Mouse (Mus musculus) B cell, adult 2 months (primary cell): ENCODE measurements around the gene Lyrm9.
A peak's percentile ranks its signal among the peaks of the same experiment; 100 is the strongest.

Experiments
- DNase-seq, 2 experiments: peaks; one replicate each; pipeline ENCODE4 v3.0.0; 2022

Gene Lyrm9

GRCm38 (mm10) chr11:78826442-78827013 is at the start of gene Lyrm9:
Gene Lyrm9, plus strand, starts transcription at chr11:78826584.
- peak; percentile 98 to 99 for DNase-seq

GRCm38 (mm10) chr11:78777851-78778680 is 48.3 kb upstream of the Lyrm9 start:
- no peak for DNase-seq

- no peak for DNase-seq
Measured at GRCm38 (mm10) chr11:78780002-78780401, 46.4 kb upstream of the Lyrm9 start.

- no peak for DNase-seq
Measured at GRCm38 (mm10) chr11:78780571-78780970, 45.8 kb upstream of the Lyrm9 start.

GRCm38 (mm10) chr11:78782326-78782725 is 44.1 kb upstream of the Lyrm9 start:
- no peak for DNase-seq

- no peak for DNase-seq
Measured at GRCm38 (mm10) chr11:78782791-78783347, 43.5 kb upstream of the Lyrm9 start.

GRCm38 (mm10) chr11:78786013-78786431 is 40.4 kb upstream of the Lyrm9 start:
- DNase-seq = no peak

- no peak for DNase-seq
Measured at GRCm38 (mm10) chr11:78789370-78790060, 36.9 kb upstream of the Lyrm9 start.

GRCm38 (mm10) chr11:78791582-78791981 is 34.8 kb upstream of the Lyrm9 start:
- DNase-seq = no peak

- peak in 1 of 2 experiments; percentile 4 for DNase-seq
Measured at GRCm38 (mm10) chr11:78792055-78792454, 34.3 kb upstream of the Lyrm9 start.

GRCm38 (mm10) chr11:78792465-78792864 is 33.9 kb upstream of the Lyrm9 start:
- DNase-seq = peak; percentile 36 to 49

- DNase-seq = peak; percentile 5 to 7
Measured at GRCm38 (mm10) chr11:78793116-78793515, 33.3 kb upstream of the Lyrm9 start.

- no peak for DNase-seq
Measured at GRCm38 (mm10) chr11:78796072-78796729, 30.2 kb upstream of the Lyrm9 start.

GRCm38 (mm10) chr11:78801094-78801493 is 25.3 kb upstream of the Lyrm9 start:
- no peak for DNase-seq

- no peak for DNase-seq
Measured at GRCm38 (mm10) chr11:78803587-78804316, 22.6 kb upstream of the Lyrm9 start.

GRCm38 (mm10) chr11:78804551-78804950 is 21.8 kb upstream of the Lyrm9 start:
- DNase-seq = no peak

- DNase-seq = no peak
Measured at GRCm38 (mm10) chr11:78805198-78805597, 21.2 kb upstream of the Lyrm9 start.

- no peak for DNase-seq
Measured at GRCm38 (mm10) chr11:78805691-78806137, 20.7 kb upstream of the Lyrm9 start.

- DNase-seq = no peak
Measured at GRCm38 (mm10) chr11:78807341-78808108, 18.9 kb upstream of the Lyrm9 start.

- no peak for DNase-seq
Measured at GRCm38 (mm10) chr11:78809398-78809797, 17.0 kb upstream of the Lyrm9 start.

- DNase-seq = no peak
Measured at GRCm38 (mm10) chr11:78814461-78814941, 11.9 kb upstream of the Lyrm9 start.
